Mouse (Mus musculus) MEL-GATA-1-ER (cell line): ENCODE data around the gene Fos.

Experiments
- DNase-seq: peaks from one replicate; pipeline ENCODE4 v3.0.0-alpha.2; 2012; ENCODE audit warnings: low read depth; ENCODE audit errors: extremely low read depth

Gene Fos

DNA sequence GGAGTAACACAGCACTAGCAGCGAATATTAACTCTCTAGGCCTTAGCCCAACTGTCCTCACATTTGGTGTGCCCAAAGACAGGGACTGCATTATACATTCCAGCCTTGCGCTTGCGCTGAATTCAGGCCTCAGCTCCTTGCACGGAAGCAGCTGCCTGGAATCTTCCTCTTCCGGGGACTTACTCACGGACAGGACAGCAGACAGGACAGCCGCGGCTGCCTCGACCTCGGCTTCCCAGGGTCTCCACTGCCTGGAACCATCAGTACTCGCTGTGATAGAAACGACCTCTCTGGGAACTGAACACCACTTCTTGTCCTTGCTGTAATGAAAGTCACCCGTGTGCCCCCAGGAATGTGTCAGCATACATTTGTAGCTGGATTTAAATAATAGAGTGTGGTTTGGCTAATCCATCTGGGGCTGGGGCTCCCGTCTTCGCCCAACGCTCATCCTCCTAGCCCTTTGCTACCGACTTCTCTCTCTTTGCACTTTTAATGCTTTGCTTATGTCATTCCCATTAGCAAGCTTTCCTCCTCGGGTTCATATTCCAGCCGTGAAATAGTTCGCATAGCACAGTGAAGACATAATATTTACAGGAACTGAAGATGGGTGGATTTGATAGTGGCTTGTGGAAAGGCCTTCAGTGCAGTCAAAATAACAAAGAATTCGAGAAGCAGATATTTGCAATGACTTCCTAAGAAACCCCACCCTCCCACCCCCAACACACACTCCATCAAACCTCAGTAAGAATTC, 11.6 kb upstream of the Fos start:
- no peak for DNase-seq

- no peak for DNase-seq
Observed at GRCm38 (mm10) chr12:85462802-85463201, 10.9 kb upstream of the Fos start.

DNA sequence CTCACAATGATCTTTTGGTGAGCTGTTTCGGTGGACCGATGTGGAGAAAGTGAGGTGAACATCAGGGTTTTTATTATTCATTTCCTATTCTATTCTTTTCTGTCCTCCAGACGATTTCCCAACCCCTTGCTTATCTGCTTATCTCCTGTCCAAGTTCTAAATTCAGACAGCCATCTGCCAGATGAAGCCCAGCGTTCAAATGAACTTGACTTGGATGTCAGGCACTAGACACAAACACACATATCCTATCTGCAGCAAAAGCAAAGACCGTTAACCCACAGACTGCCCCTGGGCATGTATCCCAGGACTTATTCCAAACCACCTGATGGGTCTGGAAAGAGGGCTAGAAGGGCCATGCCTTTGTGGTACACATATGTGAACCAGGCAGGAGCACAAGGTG, 9.3 kb upstream of the Fos start:
- DNase-seq: no peak

- DNase-seq: no peak
Observed at GRCm38 (mm10) chr12:85464902-85465301, 8.8 kb upstream of the Fos start.

DNA sequence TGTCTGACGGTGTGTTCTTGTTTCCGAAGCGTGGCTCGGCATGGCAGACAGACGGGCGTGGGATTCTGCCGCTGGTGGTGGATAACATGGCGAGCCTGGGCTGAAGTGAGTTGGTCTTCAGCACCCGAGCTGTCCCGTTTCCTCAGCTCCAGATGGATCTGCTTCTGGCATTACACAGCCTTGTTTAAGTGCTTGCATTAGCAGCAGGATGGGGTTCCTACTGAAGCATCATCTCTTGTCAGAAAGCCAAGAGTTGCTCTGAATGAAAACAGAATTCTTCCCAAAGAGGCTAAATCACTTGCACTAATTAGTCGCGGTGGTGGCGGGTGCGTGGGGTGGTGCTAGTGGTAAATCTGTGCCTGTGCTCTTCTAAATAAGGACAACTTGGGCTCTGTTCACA, 5.8 kb upstream of the Fos start:
- DNase-seq: no peak

DNA sequence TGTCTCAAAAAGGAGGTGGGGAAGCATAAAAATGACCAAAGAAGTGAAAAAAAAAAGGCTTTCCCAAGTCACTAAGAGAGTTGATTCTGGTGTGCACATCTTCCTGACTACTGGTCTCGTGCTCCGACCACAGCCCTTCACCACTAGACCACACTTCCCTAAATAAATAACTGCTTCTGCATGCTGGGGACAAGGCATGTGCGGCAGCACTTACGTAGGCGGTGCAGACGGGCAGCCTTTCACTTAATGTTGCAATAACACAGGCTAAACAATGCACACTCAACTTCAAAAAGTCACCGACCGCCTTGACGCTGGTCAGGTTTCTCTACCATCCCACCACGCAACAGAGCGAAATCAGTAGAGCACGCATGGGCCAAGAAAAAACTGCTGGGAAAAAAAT, 5.0 kb upstream of the Fos start:
- peak; percentile 29 for DNase-seq

DNA sequence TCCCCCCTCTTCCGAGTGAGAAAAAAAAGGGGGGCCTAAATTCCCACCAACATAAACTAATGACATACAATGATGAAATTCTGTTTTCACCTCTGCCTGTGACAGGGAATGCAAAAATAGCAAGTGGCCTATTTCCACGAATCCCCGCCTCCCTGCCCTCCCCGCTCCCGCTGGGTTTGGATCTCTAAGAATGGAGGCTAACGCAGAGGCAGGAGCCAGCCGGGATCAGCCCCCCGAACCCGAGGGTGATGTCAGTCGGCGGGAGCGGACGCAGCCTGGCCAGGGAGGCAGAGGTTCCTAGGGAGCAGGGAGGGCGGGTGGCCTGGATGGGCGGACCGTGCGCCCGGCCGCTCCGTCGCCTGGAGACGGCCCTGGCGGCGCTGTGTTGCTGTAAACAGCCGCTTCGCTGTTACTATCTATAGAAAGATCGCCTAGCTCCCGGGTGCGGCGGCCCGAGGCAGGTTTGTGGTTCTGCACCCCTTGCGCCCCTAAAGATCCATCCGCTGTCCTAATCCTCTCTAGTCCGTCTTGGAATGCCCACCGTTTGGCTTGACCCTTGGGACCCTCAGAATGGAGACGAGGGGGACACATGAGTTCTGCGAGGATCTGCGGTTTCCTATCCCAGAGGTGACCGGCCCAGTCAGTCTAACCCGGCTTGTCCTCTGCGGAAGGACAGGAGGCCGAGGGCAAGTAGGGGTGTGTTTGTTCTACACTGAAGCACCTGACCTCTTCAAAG, 1.6 kb upstream of the Fos start:
- no peak for DNase-seq

GRCm38 (mm10) chr12:85472656-85473410, 857 bp upstream of the Fos start:
- DNase-seq: no peak

DNA sequence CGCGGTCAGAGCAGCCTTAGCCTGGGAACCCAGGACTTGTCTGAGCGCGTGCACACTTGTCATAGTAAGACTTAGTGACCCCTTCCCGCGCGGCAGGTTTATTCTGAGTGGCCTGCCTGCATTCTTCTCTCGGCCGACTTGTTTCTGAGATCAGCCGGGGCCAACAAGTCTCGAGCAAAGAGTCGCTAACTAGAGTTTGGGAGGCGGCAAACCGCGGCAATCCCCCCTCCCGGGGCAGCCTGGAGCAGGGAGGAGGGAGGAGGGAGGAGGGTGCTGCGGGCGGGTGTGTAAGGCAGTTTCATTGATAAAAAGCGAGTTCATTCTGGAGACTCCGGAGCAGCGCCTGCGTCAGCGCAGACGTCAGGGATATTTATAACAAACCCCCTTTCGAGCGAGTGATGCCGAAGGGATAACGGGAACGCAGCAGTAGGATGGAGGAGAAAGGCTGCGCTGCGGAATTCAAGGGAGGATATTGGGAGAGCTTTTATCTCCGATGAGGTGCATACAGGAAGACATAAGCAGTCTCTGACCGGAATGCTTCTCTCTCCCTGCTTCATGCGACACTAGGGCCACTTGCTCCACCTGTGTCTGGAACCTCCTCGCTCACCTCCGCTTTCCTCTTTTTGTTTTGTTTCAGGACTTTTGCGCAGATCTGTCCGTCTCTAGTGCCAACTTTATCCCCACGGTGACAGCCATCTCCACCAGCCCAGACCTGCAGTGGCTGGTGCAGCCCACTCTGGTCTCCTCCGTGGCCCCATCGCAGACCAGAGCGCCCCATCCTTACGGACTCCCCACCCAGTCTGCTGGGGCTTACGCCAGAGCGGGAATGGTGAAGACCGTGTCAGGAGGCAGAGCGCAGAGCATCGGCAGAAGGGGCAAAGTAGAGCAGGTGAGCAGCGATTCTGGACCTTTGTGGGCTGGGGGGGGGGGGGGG, 875 bp downstream of the Fos start:
- DNase-seq: peak; percentile 26

DNA sequence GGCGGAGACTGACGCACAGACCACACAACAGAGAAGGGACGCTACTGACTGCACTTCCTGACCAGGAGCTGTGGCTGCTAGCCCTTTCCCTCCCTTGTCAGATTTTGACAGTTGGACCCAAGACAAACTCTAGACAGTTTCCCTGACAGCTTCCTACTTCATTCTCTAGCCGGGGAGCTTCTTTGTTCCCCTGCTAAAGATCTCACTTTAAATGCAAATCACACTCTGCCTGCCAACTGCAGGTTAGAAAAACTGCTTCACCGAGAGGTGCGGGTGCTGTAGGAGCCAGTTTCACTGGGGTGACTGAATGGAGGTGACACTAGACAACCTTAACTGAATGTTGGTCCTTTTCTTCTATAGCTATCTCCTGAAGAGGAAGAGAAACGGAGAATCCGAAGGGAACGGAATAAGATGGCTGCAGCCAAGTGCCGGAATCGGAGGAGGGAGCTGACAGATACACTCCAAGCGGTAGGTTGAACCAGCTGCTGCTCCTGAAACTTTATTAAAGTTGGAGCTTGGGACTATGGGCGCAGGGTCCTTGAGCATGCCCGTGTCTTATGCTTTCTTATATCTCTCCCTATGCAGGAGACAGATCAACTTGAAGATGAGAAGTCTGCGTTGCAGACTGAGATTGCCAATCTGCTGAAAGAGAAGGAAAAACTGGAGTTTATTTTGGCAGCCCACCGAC, 1.7 kb downstream of the Fos start:
- no peak for DNase-seq

GRCm38 (mm10) chr12:85475920-85476828, 2.5 kb downstream of the Fos start:
- no peak for DNase-seq

GRCm38 (mm10) chr12:85477219-85477618, 3.5 kb downstream of the Fos start:
- DNase-seq: peak; percentile 55

GRCm38 (mm10) chr12:85477804-85478203, 4.1 kb downstream of the Fos start:
- DNase-seq: no peak

GRCm38 (mm10) chr12:85478696-85479095, 5.0 kb downstream of the Fos start:
- no peak for DNase-seq

- DNase-seq: no peak
Observed at GRCm38 (mm10) chr12:85479190-85479589, 5.5 kb downstream of the Fos start.

GRCm38 (mm10) chr12:85483155-85483554, 9.5 kb downstream of the Fos start:
- no peak for DNase-seq

DNA sequence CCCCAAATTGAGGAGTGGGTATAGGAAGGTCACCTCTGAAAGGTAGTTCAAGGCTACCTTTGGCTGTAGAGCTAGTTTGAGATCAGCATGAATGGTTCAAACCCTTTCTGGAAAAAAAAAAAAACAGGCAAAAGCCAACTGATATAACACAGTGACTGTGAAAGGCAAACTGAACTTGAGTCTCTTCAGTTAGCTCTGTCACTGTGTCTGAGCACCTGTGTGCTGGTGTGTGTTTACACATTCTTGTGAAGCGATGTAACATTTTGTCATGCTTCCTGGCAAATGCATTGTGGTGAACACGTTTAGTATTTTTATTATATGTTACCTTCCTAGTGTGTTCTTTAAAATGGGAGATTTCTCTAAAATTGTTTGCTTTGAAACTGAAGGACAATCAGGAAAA, 11.0 kb downstream of the Fos start:
- DNase-seq: no peak

GRCm38 (mm10) chr12:85485890-85486765, 12.4 kb downstream of the Fos start:
- DNase-seq: peak; percentile 58

DNA sequence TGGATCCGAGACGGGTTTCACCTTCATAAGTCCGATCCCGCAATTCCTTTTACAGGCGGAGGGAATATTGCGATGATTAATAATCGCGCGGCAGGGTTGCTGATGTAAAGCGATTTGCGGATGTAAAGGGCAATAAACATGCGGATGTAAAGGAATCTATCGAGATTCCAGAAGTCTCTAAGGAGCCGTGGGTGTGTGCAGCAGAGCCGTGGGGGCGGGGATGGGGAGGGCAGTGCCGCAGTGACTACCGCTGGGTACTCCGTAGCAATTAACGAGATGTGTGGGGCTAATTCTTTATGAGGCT, 13.0 kb downstream of the Fos start:
- DNase-seq: no peak
